Mouse (Mus musculus) spleen, postnatal 36 days (tissue): ENCODE results near the gene Atp8b5.

Experiments used
- DNase-seq, 2 experiments: peaks; one replicate each; pipeline ENCODE4 v3.0.0; 2022; ENCODE audit warnings: low spot score in 2 of 2, mixed read lengths in 1 of 2

Atp8b5 gene

DNA sequence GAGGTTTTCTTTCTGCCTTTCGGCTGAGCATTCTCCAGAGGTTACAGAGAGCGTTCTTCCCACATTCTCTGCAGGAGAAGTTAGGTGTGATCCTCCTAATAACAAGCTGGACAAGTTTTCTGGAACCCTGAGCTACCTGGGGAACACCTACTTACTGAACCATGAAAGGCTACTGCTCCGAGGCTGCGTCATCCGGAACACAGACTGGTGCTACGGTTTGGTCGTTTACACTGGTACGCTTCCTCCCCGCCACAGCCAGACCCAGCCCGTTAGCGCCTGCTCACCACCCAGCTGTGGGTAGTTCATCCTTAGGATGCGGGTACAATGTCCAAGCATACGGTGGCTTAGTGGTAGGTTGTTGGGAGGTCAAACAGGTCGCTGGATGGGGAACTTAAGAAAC is 55.4 kb downstream of the Atp8b5 start:
- DNase-seq, result no peak

DNA sequence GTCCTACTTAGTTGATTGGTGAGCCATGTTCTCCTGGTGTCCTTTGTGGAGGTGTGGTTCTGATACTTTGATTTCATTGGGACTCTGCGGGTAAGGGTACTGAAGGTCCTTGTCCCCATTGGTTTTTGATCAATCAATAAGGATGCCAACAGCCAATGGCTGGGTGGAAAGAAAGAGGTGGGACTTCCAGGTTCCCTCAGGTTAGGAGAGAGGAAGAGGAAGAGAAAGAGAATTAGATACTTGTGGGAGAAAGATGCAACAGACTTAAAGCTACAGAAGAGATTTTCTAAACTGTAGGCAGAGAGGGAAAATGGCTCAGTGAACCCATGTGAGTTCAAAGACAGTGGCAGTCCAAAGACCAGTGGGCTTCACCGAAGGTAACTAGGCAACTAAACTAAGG is 60.2 kb downstream of the Atp8b5 start:
- no peak for DNase-seq

DNA sequence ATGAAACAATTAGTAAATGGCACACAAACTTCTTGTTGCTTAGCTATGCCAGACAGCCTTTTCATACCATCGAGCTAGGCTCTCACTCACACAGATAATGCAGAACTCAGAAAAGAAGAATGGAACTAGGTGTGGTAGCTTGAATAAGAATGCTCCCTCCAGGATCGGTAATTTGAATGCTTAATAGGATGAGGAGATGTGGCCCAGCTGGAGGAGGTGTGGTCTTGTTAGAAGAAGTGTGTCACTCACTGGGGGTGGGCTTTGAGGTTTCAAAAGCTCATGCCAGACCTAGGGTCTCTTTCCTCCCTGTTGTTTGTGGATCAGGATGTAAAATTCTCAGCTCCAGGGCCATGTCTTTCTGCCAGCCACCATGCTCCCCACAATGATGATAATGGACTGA is 67.8 kb downstream of the Atp8b5 start:
- DNase-seq, result no peak

DNA sequence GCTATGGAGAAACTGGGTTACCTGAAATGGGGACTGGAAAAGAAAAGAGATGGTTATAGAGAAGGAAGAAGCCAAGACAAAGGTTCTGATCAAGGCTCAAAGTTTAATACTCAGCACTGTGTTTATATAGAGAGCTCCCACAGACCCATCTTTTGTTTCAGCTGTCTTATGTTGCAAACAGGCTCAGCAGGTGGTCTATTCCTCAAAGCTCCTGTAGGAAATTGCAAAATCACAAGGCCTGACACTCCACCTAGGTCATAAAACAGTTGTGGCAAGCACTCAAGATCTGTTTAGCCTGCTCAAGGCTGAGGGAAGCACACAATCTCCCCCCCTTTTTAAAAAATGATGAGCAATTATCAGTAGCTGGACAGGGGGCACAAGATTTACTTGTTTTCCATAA is 69.2 kb downstream of the Atp8b5 start:
- DNase-seq, result no peak

DNA sequence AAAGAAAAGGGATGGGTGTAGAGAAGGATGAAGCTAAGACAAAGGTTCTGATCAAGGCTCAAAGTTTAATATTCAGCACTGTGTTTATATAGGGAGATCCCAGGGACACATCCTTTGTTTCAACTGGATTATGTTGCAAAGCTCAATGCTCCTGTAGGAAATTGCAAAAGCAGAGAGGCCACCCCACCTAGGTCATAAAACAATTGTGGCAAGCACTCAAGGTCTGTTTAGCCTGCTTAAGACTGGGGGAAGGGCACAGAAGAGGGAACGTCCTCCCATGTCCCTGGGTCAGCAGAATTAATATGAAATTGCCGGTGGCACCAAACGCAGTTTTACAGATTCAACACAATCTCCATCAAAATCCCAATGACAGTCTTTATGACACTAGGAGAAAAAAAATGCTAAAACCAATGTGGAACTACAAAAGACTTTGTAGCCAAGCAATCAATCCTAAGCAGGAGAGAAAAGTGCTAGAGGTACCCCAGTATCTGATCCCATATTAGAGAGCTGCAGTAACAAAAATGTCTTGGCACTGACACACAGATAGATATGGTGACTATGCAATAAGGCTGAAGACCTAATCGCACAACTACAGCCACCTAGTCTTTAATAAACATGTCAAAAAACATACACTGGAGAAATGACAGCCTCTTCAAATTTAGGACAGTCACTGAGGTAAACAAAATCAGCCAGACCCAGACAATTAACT is 73.3 kb downstream of the Atp8b5 start:
- DNase-seq, result peak in 1 of 2 experiments; percentile 1

DNA sequence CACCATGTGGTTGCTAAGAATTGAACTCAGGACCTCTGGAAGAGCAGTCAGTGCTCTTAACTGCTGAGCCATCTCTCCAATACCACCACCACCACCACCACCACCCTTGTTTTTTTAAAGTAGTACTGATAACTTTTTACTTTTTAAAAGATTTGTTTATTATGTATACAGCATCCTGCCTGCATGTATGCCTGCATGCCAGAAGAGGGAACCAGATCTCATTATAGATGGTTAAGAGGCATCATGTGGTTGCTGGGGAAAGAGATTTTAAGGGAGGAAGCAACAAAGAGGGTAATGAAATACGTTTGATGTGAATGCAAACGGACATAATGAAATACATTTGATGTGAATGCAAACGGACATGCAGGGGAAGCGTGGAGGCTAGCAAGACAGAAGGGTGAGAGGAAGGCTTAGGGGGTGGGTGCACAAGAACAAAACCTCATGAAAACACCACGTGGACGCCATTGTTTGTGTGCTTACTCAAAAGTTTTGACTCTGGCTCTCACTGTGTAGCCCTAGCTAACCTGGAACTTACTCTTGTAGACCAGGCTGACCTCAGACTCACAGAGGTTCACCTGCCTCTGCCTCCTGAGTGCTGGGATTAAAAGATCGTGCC is 74.4 kb downstream of the Atp8b5 start:
- no peak for DNase-seq

DNA sequence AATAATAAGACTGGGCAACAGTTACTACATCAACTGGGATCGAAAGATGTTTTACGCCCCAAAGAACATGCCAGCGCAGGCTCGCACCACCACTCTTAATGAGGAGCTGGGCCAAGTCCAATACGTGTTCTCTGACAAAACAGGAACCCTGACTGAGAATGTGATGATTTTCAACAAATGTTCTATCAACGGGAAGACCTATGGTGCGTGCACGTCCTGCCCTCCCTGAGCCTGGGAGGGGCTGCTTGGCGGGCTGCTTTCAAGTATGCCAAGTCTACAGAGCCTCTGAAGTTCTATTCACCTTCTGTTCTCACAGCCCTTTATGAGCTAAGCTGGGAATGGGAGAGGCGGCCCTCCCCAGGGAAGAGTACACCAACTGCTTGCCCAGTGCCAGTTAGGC is 75.5 kb downstream of the Atp8b5 start:
- no peak for DNase-seq

DNA sequence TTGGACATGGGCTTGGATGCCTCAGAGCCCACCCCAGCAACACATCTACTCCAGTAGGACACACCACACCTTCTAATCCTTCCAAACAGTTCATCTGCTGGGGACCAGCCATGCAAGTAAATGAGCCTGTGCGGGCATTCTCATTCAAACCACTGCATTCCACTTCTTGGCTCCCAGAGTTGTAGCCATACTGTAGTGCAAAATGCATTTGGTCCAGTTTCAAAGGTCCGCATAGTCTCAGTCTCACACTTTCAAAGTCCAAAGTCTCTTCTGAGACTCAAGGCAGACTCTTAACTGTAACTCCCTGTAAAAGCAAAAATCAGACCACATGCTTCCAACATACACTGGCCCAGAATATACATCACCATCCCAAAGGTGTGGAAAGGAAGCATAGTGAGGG is 78.0 kb downstream of the Atp8b5 start:
- no peak for DNase-seq

DNA sequence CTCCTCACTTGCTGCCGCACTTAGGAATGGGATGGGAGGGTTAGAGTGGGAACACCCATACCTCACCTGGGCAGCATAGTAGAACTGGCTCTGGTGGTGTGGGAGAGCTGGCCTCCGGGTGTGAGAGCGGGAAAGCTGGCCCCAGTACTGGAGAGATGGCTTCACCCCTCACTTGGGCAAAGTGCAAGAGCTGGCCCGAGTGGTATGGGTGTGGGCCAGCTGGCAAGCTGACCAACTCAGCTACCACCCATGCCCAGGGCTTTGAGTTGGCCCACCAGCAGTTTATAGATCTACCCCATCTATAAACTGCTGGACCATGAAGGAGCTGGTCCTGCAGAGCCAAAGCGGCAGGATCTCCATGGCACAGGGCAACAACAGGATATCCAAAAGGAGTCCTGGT is 82.2 kb downstream of the Atp8b5 start:
- no peak for DNase-seq

DNA sequence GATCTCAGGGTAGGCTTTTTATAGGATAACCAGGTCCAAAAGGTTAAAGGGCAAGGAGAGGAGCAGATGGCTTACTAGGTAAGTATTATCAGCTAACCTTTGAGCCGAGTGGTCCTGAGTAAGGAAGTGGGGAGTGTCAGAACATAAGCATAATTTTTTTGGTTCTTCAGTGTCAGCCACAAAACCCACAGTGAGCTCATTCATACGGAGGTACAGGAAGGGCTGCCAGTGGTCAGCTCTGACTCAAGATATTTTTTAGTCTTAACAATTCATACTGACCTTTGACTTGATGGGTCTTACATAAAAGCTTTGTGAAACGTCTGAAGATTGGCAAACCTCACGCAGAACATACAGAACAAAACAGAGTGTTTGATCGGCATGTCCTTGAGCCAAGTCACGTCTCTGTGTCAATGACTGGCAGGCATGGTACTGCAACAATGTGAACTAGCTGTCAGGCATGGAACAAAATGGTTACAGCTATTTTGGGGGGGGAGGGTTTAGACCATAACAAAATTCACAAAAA is 83.1 kb downstream of the Atp8b5 start:
- no peak for DNase-seq

DNA sequence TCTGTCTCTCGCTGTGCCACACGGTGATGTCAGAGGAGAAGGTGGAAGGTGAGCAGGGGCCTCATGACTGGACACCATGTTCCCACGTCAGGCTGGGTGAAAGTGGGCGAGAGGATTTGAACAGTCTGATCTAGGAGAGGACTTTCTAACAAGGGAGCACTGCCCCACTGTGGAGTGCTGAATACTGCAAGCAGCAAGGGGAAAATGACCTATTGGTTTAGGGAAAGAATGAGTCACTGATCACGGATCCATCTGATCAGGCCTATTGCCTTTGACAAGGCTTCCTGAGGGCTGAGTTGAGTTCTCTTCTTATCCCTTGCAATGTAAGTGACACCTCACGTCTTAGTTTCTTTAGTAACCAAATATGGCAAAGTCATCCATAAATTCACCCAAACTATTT is 86.7 kb downstream of the Atp8b5 start:
- DNase-seq, result no peak

DNA sequence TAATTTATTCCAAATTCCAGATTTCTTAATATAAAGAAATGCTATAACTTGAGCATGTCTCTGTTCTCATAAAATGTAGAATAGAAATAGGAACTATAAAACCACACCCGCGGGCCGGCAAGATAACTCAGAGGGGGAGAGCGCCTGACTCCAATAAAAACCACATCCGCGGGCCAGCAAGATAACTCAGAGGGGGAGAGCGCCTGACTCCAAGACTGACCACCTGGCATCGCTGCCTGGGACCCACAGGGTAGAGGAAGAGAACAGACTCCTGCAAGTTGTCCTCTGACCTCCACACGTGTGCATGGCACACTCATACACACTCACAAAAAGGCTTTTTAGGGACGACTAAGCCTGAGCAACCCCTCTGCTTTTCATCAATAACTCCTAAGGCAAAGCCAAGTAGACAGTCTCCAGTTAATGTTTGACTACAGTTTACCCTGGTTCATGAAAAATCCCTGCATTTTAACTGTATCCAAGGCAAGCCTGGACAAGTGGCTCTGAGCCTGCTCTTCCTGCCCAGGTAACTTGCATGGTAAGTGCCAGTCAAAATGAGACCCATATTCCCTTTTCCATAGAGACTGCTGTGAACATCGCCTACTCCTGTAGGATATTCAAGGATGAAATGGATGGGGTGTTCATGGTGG is 98.1 kb downstream of the Atp8b5 start:
- no peak for DNase-seq

DNA sequence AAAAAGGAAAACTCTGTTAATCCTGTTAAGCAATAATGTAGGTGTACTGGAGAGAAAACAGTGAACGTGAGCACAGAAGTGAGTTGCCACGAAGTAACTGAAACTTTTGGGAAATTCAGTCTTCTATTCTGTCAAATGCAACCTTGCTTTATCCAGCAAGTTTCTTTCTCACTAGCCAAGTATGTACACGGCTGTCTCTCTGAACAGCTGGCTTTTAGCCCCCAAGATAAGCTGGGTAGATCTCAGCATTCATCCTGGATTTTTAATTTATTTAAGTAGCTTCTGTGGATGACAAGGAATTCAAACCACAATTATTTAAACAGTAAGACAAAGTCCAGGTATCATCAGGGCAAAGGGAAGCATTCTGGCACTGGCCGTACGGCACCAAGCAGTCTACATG is 100.3 kb downstream of the Atp8b5 start:
- no peak for DNase-seq

DNA sequence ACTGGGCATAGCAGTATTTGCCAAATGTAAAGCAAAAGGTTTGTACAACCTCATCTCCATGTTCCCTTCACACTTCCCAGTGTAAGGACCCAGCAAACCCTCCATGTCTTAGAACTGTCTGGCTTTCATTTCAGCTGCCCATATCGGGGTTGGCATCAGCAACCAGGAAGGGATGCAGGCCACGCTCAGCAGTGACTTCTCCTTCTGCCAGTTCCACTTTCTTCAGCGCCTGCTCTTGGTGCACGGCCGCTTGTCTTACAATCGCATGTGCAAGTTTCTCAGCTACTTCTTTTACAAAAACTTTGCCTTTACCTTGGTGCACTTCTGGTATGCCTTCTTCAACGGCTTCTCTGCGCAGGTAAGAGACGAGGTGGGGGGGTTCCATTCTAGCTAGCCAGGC is 100.8 kb downstream of the Atp8b5 start:
- no peak for DNase-seq

DNA sequence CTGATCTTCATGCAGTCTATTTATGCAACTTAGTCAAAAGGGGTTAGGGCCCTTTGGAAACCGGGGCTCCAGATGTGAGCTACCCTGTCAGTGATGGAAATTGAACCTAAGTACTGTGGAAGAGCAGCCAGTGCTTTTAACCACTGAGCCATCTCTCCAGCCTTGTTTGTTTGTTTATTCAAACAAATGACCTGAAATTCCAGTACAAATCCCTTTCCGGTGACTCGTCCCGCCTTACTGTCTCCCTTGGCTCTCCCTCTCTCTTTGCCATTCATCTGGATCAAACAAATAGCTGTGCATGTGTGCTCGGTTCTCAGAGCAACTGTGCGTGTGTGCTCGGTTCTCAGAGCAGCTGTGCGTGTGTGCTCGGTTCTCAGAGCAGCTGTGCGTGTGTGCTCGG is 104.4 kb downstream of the Atp8b5 start:
- no peak for DNase-seq

DNA sequence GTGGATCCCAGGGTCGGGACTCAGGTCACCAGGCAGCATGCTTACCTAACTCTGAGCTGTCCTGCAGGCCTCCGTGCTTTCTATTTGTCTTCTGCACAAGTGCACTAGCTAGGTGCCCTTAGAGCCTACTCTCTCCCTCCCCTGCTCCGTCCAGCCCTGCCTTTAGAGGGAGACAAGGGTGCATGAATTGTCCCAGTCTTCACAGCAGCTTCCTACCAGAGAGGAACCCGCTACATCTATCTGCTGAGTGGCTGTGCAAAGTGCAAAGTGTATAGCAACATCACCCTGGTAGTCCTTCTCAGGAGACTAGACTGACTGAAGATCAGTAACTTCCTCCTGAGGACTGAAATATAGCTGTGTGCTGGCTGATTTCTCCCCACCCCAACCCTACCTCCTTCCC is 105.2 kb downstream of the Atp8b5 start:
- DNase-seq, result no peak

DNA sequence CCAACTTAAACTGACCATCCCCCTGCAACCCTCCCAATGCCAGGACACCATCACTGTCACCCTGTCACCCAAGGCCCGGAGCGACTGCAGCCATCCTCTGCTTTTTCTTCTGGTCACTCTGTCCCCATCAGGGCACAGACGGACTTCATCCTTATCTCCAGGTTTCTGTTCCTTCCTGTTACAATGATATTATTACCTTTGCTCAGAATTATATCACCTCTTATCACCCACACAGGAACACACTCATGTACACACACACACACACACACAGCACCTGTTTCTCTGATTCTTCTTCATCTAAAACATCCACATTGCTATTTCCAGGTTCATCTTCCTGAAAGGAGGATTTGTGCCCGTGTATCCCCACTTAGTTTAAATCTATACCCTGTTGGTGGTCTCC is 107.3 kb downstream of the Atp8b5 start:
- DNase-seq, result no peak

DNA sequence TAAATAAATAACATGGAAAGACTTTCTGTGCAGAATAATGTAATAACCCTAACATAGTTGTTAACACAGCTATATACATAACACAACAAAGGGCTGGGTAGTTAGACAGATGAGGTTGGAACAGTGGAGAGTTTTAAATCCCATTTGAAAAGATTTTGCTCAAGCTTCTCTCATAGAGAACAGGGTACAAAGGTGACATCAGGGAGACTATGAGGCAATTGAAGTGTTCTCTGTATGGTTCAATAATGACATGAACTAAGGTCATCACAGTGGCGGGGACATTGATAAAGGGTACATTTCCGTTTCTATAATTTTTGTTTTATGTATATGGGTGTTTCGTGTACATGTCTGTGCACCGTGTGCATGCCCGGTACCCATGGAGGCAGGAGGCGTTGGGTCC is 112.6 kb downstream of the Atp8b5 start:
- no peak for DNase-seq

DNA sequence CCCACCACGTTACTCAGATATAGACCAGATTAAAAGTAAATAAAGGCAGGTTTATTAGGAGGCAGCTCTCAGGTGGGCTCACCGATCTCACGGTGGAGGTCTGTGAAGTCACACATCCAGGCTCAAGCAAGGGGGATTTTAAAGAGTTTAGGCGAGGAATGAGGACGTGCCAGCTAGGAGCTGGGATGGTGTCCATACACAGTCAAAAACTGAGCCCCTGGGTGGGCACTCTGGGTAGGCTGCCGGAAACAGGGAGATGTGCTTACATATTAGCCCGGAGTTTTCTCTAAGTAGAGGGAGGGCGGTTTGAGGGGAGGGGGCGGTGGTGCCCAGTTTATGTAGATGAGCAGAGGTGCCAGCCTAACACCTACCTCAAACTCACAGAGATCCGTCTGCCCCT is 114.0 kb downstream of the Atp8b5 start:
- no peak for DNase-seq

DNA sequence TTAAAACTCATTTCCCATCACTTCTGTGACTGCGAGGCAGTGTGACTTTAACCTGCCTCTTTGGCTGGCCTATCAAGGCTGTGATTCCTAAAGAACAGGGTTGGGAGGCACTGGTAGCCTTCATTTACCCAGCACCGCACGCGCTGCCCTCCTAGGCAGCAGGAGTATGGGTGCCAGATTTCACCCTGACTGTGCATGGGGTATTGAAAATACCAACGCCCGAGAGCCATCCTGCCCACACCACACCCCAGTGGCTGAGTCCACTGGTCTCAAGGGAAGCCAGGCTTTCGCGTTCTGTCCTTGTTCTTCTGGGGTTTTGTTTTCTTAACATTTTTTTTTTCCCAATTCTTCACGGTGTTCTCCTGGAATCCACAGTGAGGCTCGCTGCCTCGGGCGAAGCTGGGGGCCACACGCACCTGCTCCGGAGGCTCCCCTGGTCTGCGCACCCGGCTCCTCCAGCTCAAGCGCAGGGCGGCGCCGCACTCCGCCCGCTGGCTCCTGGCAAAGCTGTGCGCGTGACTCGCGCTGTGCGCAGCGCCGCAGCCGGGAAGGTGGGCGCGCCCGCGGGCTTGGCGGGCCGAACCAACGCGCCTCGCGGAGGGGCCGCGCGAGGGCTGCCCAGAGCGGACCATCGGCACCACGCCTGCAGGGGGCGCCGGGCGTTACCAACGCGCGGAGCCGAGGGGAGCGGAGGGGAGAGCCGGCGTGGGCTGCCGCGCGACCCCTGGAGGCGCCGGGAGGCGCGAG is 114.6 kb downstream of the Atp8b5 start, which contains the start of gene Rusc2:
Rusc2 (plus strand) TSS at position 572 of the 747 bp plus-strand sequence.
- DNase-seq, result peak; percentile 33 to 39

DNA sequence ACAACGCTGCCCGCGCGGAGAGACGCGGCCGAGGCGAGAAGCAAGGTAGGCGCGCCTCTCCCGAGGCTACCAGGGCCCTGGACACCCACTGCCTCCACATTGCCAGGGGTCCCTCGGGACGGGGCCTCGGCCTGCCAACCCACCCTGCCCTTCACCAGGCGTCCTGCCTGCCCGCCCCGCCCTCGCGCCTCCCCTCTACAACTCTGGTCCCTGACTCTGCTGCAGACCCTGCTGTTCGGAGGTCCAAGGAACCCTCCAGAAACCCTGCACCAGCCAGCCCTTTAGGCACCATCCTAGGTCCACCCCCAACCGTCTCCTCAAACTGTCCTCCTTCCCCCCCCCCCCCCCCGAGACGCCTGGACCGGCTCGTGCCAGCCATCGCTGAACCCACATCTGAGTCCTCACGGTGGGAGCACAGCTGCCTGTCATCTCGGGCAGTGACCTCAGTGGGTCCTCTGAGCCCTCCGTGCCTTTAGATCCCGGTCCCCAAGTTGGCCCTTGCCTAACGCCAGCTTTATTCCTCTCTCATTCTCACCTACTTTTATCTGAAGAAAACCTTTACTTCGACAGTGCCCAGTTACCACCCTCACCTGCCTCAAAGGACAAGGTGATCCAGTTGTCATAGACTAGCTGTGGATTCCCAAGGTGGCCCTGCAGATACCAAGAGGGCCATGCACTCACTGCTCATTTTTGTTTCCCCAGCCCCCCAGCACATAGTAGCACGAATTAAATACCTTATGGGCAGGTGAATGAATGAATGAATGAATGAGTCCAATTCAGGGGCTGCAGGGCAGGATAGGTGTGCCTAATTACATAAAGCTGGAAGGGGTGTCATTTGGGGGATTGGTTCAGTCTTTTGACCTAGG is 115.4 kb downstream of the Atp8b5 start:
- DNase-seq, result no peak
